Mouse (Mus musculus): ENCODE measurements at regions not wholly inside any gene's neighbourhood (a gene's known extent, or its start where the extent isn't known, plus 50 kb on each side); places are given as distances from the start of the nearest gene placed in this dataset.

DNA sequence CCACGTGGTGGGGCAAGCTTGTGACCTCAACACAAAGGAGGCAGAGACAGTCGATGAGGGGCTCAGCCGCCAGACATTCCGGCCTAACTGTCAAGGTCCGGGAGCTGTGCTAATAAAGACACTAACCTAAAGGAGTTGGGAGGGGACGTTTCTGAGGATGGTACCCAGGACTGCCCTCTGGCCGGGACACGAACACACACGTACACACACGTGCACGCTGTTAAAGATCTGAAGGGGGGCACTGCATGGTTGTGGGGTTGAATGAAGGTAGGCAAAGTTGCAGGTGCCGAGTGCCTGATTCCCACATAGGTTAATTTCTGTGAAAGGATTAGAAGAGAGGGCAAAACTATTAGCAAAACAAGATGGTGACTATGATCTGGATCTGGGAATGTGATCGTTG, 65.4 kb upstream of the Mitf start:
- Histone ChIP-seq H3K4me3 (replicated peaks; ENCODE audit: low read length) (no peak overlapping the region), H3K27me3 (ENCODE audit: control insufficient read depth, insufficient read depth, low read length) (no peaks in the 10 kb centered on the region), H3K36me3 (replicated peaks; ENCODE audit: control insufficient read depth, insufficient read depth) (no peaks in the 10 kb centered on the region), H3K4me2 (replicated peaks) (no peak overlapping the region), H3K27ac (no peak overlapping the region), H3K9ac (no peak overlapping the region), H3K4me1 (replicated peaks; ENCODE audit: control insufficient read depth, insufficient read depth, low read length) (0 out of 2 replicates have a peak, but pooled peaks cover 7% of the 10 kb centered on the region), H3K9me3 (ENCODE audit: control insufficient read depth, low read length) (no peaks in the 10 kb centered on the region)
- ATAC-seq (ENCODE audit: low FRiP score) (no peak), DNase-seq (ENCODE audit: low spot score) (no peak)
- 50% methylated on average over 13 of the region's 13 CpGs for WGBS

DNA sequence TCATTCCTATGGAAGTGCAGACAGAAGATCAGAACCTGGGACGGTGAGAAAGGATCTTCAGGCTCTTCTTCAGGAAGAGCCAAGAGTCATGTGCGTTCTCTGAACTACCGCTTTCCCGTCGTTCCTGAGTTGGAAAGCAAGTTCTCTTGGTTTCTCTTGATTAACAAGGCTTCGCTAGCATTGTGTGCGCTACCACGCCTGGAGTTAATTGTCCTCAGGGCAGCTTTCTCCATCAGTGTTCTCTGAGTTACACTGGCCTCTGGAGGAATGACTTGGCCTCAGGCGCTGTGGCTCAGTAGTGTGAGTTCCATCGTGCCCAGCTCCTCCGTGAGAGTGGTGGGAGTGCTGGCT, 66.0 kb upstream of the Mitf start:
- Histone ChIP-seq H3K4me2 (replicated peaks) (peak overlapping the region; percentile 11), H3K27ac (no peak overlapping the region), H3K9me3 (ENCODE audit: control insufficient read depth, low read length) (no peaks in the 10 kb centered on the region), H3K4me1 (replicated peaks; ENCODE audit: control insufficient read depth, insufficient read depth, low read length) (0 out of 2 replicates have a peak, but pooled peaks cover 7% of the 10 kb centered on the region), H3K9ac (no peak overlapping the region), H3K27me3 (ENCODE audit: control insufficient read depth, insufficient read depth, low read length) (no peaks in the 10 kb centered on the region), H3K36me3 (replicated peaks; ENCODE audit: control insufficient read depth, insufficient read depth) (no peaks in the 10 kb centered on the region), H3K4me3 (replicated peaks; ENCODE audit: low read length) (no peak overlapping the region)
- ATAC-seq (ENCODE audit: low FRiP score), result no peak
- 45% methylated on average over 11 of the region's 11 CpGs for WGBS
- no peak for DNase-seq (ENCODE audit: low spot score)

DNA sequence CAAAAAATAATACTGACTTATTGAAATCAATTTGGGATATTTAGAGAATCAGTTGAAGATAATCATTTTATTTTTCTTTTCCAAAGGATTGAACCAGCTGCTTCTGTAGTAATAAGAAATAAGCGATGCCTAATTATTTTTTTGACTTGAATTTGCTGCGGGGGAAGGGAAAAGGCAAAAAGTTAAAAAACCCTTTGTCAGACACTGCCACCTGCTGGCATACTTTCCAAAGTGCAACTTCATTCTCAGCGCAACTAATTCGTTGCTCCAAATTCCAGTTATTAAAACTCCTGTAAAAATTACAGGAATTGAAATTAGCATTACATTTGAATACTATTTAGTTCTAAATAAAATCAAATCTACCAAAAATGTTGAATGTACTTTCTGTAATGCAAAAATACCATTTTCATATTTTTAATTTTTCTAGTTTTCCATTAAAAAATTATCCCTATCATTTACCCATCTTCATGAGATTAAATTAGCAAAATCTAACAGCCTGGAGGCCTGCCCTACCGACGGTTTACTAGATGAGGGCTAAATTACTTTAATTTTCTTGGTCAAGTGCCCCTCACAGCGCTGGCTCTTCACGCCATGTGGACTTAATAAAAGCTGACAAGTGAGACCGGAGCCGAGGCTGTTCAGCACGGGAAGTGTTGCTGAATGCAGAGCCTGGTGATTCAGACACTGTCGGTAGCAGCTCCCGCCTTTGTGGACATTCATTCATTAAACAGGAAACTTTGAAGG, 66.6 kb upstream of the Mitf start:
- Histone ChIP-seq H3K9me3 (ENCODE audit: control insufficient read depth, low read length) (no peaks in the 10 kb centered on the region), H3K36me3 (replicated peaks; ENCODE audit: control insufficient read depth, insufficient read depth) (no peaks in the 10 kb centered on the region), H3K4me2 (replicated peaks) (peak overlapping the region; percentile 11), H3K27me3 (ENCODE audit: control insufficient read depth, insufficient read depth, low read length) (no peaks in the 10 kb centered on the region), H3K9ac (no peak overlapping the region), H3K4me1 (replicated peaks; ENCODE audit: control insufficient read depth, insufficient read depth, low read length) (0 out of 2 replicates have a peak, but pooled peaks cover 7% of the 10 kb centered on the region), H3K27ac (no peak overlapping the region), H3K4me3 (replicated peaks; ENCODE audit: low read length) (no peak overlapping the region)
- ATAC-seq (ENCODE audit: low FRiP score) (no peak), DNase-seq (ENCODE audit: low spot score) (peak; percentile 88)
- 10% methylated on average over 13 of the region's 13 CpGs for WGBS

DNA sequence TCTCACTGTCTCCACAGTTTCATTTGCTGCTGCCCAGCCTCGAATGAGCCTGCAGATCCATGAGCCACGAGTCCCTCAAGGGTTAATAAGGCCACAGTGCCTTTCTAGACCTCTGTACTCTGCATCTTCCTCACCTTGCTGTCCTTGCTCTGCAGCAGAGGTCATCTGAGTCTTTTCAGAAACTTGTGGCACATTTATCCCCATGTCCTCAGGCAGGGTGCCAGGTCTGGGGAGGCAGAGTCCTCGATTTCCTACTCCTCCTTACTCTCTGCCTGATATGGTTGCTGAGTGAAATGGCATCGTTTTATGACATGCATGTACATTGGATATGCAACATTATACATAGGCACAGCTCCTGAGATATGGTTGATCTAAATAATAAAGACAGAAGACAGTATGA, 68.0 kb upstream of the Mitf start:
- Histone ChIP-seq H3K4me2 (replicated peaks) (no peak overlapping the region), H3K4me1 (replicated peaks; ENCODE audit: control insufficient read depth, insufficient read depth, low read length) (peaks cover 7% of the 10 kb centered on the region; the same call in 1 of the 2 replicates), H3K36me3 (replicated peaks; ENCODE audit: control insufficient read depth, insufficient read depth) (no peaks in the 10 kb centered on the region), H3K4me3 (replicated peaks; ENCODE audit: low read length) (no peak overlapping the region), H3K27ac (no peak overlapping the region), H3K27me3 (ENCODE audit: control insufficient read depth, insufficient read depth, low read length) (no peaks in the 10 kb centered on the region), H3K9me3 (ENCODE audit: control insufficient read depth, low read length) (no peaks in the 10 kb centered on the region), H3K9ac (no peak overlapping the region)
- WGBS, result 68% methylated on average over 4 of the region's 4 CpGs
- ATAC-seq (ENCODE audit: low FRiP score) (no peak), DNase-seq (ENCODE audit: low spot score) (no peak)

DNA sequence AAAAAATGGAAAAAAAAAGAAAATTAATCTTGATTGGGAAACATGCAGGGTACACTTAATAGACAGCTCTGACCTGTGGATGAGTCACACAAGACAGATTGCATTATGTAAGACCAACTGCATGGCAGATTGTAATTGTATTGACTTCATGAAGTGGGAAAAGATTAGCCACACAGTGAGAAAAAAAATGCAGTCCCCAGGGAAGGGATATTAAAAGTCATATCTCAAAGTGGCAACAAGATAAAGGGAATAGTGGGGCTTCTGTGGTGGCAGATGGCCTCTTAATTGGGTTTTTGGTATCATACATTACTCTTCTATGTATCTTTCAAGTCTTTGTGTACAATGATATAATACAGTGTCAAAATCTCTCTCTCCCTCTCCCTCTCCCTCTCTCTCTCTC, 76.0 kb upstream of the Mitf start:
- Histone ChIP-seq H3K4me3 (replicated peaks; ENCODE audit: low read length) (no peak overlapping the region), H3K27ac (no peak overlapping the region), H3K36me3 (replicated peaks; ENCODE audit: control insufficient read depth, insufficient read depth) (no peaks in the 10 kb centered on the region), H3K4me2 (replicated peaks) (no peak overlapping the region), H3K4me1 (replicated peaks; ENCODE audit: control insufficient read depth, insufficient read depth, low read length) (peaks cover 5% of the 10 kb centered on the region; the same call in 1 of the 2 replicates), H3K27me3 (ENCODE audit: control insufficient read depth, insufficient read depth, low read length) (no peaks in the 10 kb centered on the region), H3K9me3 (ENCODE audit: control insufficient read depth, low read length) (no peaks in the 10 kb centered on the region), H3K9ac (no peak overlapping the region)
- no peak for DNase-seq (ENCODE audit: low spot score)
- ATAC-seq (ENCODE audit: low FRiP score), result no peak

DNA sequence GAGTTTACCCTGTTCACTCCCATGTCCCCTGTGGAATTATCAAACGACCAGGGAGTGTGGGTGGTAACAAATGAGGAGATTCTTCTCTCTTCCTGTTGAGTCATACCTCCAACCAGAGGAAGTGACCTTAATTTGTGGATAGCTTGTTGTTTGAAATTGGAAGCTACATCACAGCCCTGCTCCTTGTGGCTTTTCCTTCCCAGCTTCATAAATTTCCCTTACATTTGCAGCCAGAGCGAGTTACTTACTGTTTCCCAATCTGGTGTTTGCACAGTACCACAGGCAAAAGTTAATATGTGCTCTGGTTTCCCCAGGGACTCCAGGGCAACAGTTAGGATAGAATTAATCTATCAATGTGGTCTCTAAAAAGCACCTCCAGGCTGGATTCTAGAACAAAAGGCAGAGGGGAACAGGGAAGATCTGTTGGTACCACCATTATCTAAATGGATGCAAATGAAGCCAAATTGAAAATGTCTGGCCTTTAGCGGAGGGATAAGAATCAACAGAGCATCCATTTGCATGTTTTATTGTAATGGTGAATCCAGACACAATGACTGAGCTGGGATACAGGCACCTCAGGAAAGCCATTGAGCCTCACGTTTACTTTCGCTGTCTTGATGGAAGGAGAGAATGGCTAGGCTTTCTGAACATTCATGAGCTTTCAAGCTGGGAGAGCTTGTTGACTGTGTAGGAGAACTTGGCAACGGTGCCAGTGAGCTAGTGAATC, 88.5 kb upstream of the Mitf start:
- ATAC-seq (ENCODE audit: low FRiP score), result no peak
- Histone ChIP-seq H3K4me1 (replicated peaks; ENCODE audit: control insufficient read depth, insufficient read depth, low read length) (0 out of 2 replicates have a peak, but pooled peaks cover 7% of the 10 kb centered on the region), H3K9me3 (ENCODE audit: control insufficient read depth, low read length) (no peaks in the 10 kb centered on the region), H3K4me2 (replicated peaks) (no peak overlapping the region), H3K27me3 (ENCODE audit: control insufficient read depth, insufficient read depth, low read length) (no peaks in the 10 kb centered on the region), H3K9ac (no peak overlapping the region), H3K4me3 (replicated peaks; ENCODE audit: low read length) (no peak overlapping the region), H3K36me3 (replicated peaks; ENCODE audit: control insufficient read depth, insufficient read depth) (no peaks in the 10 kb centered on the region), H3K27ac (no peak overlapping the region)
- 25% methylated on average over 6 of the region's 6 CpGs for WGBS
- DNase-seq (ENCODE audit: low spot score), result no peak

DNA sequence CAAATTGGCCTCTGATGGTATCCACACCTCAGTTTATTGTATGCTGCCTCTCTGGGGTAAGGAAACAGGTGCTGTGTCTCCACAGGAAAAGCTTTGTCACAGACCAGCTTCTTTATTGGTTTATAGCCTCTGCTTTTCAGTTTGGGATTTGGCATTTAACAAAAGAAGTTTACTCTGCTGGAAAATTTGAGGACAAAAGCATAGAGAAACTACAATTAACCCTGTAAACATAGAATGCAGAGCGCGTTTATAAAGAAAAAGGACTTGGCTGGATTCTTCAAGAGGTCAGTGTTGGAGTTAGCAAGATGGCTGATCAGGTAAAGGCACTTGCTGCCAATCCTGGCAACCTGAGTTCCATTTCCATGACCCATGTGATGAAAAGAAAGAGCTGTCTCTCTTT, 90.1 kb upstream of the Frmd4b start:
- Histone ChIP-seq H3K9me3 (ENCODE audit: control insufficient read depth, low read length) (no peaks in the 10 kb centered on the region), H3K4me1 (replicated peaks; ENCODE audit: control insufficient read depth, insufficient read depth, low read length) (no peaks in the 10 kb centered on the region), H3K27ac (no peak overlapping the region), H3K4me2 (replicated peaks) (no peak overlapping the region), H3K9ac (no peak overlapping the region), H3K27me3 (ENCODE audit: control insufficient read depth, insufficient read depth, low read length) (no peaks in the 10 kb centered on the region), H3K4me3 (replicated peaks; ENCODE audit: low read length) (no peak overlapping the region), H3K36me3 (replicated peaks; ENCODE audit: control insufficient read depth, insufficient read depth) (no peaks in the 10 kb centered on the region)
- WGBS, result 29% methylated on average over 2 of the region's 2 CpGs
- DNase-seq (ENCODE audit: low spot score) (no peak), ATAC-seq (ENCODE audit: low FRiP score) (no peak)

DNA sequence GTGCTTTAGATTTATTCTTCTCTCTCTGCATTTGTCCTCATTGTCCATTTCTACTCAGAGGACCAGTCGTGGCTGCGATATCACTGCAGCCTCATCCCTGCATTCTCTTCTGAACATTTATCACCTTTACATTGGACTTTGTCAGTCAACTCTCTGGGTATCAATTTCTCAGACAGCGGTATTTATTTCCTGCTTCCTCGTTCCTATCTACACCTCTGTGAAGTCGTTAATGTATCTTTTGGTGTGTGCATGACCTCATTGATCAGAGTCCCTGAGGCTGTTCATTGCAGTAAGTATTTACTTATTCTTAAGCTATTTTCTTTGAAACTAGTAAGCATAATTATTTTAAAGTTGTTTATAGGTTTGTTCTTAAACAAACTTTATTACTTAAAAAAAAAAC, 87.0 kb upstream of the Frmd4b start:
- Histone ChIP-seq H3K9ac (no peak overlapping the region), H3K36me3 (replicated peaks; ENCODE audit: control insufficient read depth, insufficient read depth) (no peaks in the 10 kb centered on the region), H3K9me3 (ENCODE audit: control insufficient read depth, low read length) (no peaks in the 10 kb centered on the region), H3K4me3 (replicated peaks; ENCODE audit: low read length) (no peak overlapping the region), H3K27me3 (ENCODE audit: control insufficient read depth, insufficient read depth, low read length) (no peaks in the 10 kb centered on the region), H3K4me2 (replicated peaks) (no peak overlapping the region), H3K27ac (no peak overlapping the region), H3K4me1 (replicated peaks; ENCODE audit: control insufficient read depth, insufficient read depth, low read length) (0 out of 2 replicates have a peak, but pooled peaks cover 4% of the 10 kb centered on the region)
- ATAC-seq (ENCODE audit: low FRiP score) (no peak), DNase-seq (ENCODE audit: low spot score) (no peak)
- WGBS, result 81% methylated on average over 5 of the region's 5 CpGs

DNA sequence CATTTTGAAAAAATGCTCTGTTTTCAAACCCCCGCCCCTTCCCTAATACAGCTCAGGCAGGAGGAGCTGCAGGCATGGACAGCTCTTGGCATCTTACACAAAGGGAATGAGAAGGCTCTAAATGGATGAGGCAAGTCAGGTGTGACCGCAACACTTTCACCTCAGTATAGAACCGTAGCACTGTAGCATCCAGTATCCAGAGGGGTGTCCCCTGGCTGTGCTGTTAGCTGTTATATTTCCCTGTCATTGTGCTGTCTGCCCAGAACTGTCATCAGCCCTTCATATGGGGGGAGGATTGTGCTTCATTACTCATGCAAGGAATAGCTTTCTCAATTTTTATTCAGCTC, 82.4 kb upstream of the Frmd4b start:
- no peak overlapping the region for H3K4me3 ChIP-seq (replicated peaks; ENCODE audit: low read length)
- no peak for DNase-seq (ENCODE audit: low spot score)
- no peaks in the 10 kb centered on the region for H3K36me3 ChIP-seq (replicated peaks; ENCODE audit: control insufficient read depth, insufficient read depth)
- 69% methylated on average over 3 of the region's 3 CpGs for whole genome bisulfite sequencing
- no peak overlapping the region for H3K4me2 ChIP-seq (replicated peaks)
- no peaks in the 10 kb centered on the region for H3K27me3 ChIP-seq (ENCODE audit: control insufficient read depth, insufficient read depth, low read length)
- 0 out of 2 replicates have a peak, but pooled peaks cover 4% of the 10 kb centered on the region for H3K4me1 ChIP-seq (replicated peaks; ENCODE audit: control insufficient read depth, insufficient read depth, low read length)
- ATAC-seq (ENCODE audit: low FRiP score), result no peak
- H3K9me3 ChIP-seq (ENCODE audit: control insufficient read depth, low read length), result no peaks in the 10 kb centered on the region
- H3K27ac ChIP-seq, result peak overlapping the region; percentile 21; the same call in 1 of the 2 replicates
- no peak overlapping the region for H3K9ac ChIP-seq
